Mouse (Mus musculus): ENCODE results near the gene Zfp385c. TPM values are rescaled to one million over a fixed set of nuclear protein-coding genes. Genes with fewer than 3 reads are reported as not detected.

Zfp385c gene
- total RNA-seq, 2 experiments from 2014 or later, result not detected

Other genes with a start within 250 kb of the Zfp385c start
- gene Klhl11, start 219.7 kb downstream of the Zfp385c start, total RNA-seq (2015), result 9.8 and 14.0 TPM in 2 replicates
- 17.2 and 24.1 TPM in 2 replicates for gene Klhl11, start 219.7 kb downstream of the Zfp385c start, total RNA-seq (2017)
- 80.4 and 81.7 TPM in 2 replicates for gene Acly, start 164.5 kb downstream of the Zfp385c start, total RNA-seq (2015)
- 89.1 and 101 TPM in 2 replicates for gene Acly, start 164.5 kb downstream of the Zfp385c start, total RNA-seq (2017)
- gene Ttc25, start 146.8 kb downstream of the Zfp385c start, total RNA-seq (2015), result 0.05 TPM in 1 of 2 replicates, not detected in the other
- 0.04 and 0.30 TPM in 2 replicates for gene Ttc25, start 146.8 kb downstream of the Zfp385c start, total RNA-seq (2017)
- gene Cnp, start 117.6 kb downstream of the Zfp385c start, total RNA-seq (2015), result 6.9 and 8.2 TPM in 2 replicates
- gene Cnp, start 117.6 kb downstream of the Zfp385c start, total RNA-seq (2017), result 16.2 and 21.7 TPM in 2 replicates
- gene Nkiras2, start 73.2 kb downstream of the Zfp385c start, total RNA-seq (2015), result 17.0 and 22.2 TPM in 2 replicates
- gene Nkiras2, start 73.2 kb downstream of the Zfp385c start, total RNA-seq (2017), result 9.9 and 16.6 TPM in 2 replicates
- gene Dnajc7, start 72.3 kb downstream of the Zfp385c start, total RNA-seq (2015), result 81.2 and 93.3 TPM in 2 replicates
- 102 and 136 TPM in 2 replicates for gene Dnajc7, start 72.3 kb downstream of the Zfp385c start, total RNA-seq (2017)
- gene Dhx58, start 11.8 kb upstream of the Zfp385c start, total RNA-seq (2015), result 10.4 and 11.1 TPM in 2 replicates
- 11.5 and 13.6 TPM in 2 replicates for gene Dhx58, start 11.8 kb upstream of the Zfp385c start, total RNA-seq (2017)
- gene Kat2a, start 20.0 kb upstream of the Zfp385c start, total RNA-seq (2015), result 31.7 and 40.1 TPM in 2 replicates
- gene Kat2a, start 20.0 kb upstream of the Zfp385c start, total RNA-seq (2017), result 28.9 and 30.4 TPM in 2 replicates
- gene Hspb9, start 21.4 kb upstream of the Zfp385c start, total RNA-seq (2015), result not detected in 2 replicates
- gene Hspb9, start 21.4 kb upstream of the Zfp385c start, total RNA-seq (2017), result 0.37 and 0.47 TPM in 2 replicates
- 129 and 135 TPM in 2 replicates for gene Rab5c, start 45.8 kb upstream of the Zfp385c start, total RNA-seq (2015)
- 101 and 105 TPM in 2 replicates for gene Rab5c, start 45.8 kb upstream of the Zfp385c start, total RNA-seq (2017)
- gene Kcnh4, start 67.5 kb upstream of the Zfp385c start, total RNA-seq (2015), result 0.24 TPM in 1 of 2 replicates, not detected in the other
- gene Kcnh4, start 67.5 kb upstream of the Zfp385c start, total RNA-seq (2017), result not detected in 2 replicates
- not detected in 2 replicates for gene Hcrt, start 70.5 kb upstream of the Zfp385c start, total RNA-seq (2015)
- not detected in 2 replicates for gene Hcrt, start 70.5 kb upstream of the Zfp385c start, total RNA-seq (2017)
- gene Ghdc, start 78.5 kb upstream of the Zfp385c start, total RNA-seq (2015), result 1.8 and 3.1 TPM in 2 replicates
- gene Ghdc, start 78.5 kb upstream of the Zfp385c start, total RNA-seq (2017), result 1.4 and 1.6 TPM in 2 replicates
- gene Stat5b, start 158.3 kb upstream of the Zfp385c start, total RNA-seq (2015), result 31.1 and 32.2 TPM in 2 replicates
- gene Stat5b, start 158.3 kb upstream of the Zfp385c start, total RNA-seq (2017), result 29.4 and 37.2 TPM in 2 replicates
- gene Stat5a, start 166.9 kb upstream of the Zfp385c start, total RNA-seq (2015), result 25.3 and 31.0 TPM in 2 replicates
- gene Stat5a, start 166.9 kb upstream of the Zfp385c start, total RNA-seq (2017), result 31.5 and 32.4 TPM in 2 replicates
- 38.3 and 38.6 TPM in 2 replicates for gene Stat3, start 247.1 kb upstream of the Zfp385c start, total RNA-seq (2015)
- 78.6 and 85.3 TPM in 2 replicates for gene Stat3, start 247.1 kb upstream of the Zfp385c start, total RNA-seq (2017)

Measured in megakaryocyte progenitor cell, adult 5-6 weeks (primary cell).